Mouse (Mus musculus) MEL (cell line): ENCODE measurements around the gene Hoxc9.

Experiments
- CTCF ChIP-seq, 3 experiments: IDR thresholded peaks in 2 of 3; conservative IDR thresholded peaks in 1 of 3; 2 replicates each; pipeline ENCODE4 v1.5.1; 2011 to 2012; ENCODE audit warnings: low read length in 3 of 3, low read depth in 2 of 3, mild to moderate bottlenecking in 2 of 3, improper control_type of control experiment in 1 of 3, inconsistent platforms in 1 of 3, mixed read lengths in 1 of 3, moderate library complexity in 1 of 3; ENCODE audit not compliant: control insufficient read depth in 1 of 3, insufficient read depth in 1 of 3, poor library complexity in 1 of 3, severe bottlenecking in 1 of 3
- POLR2A ChIP-seq, 2 experiments: IDR thresholded peaks; 2 replicates each; pipeline ENCODE4 v1.6.1; 2011 to 2012; ENCODE audit warnings: low read length in 2 of 2, mild to moderate bottlenecking in 2 of 2, control low read depth in 1 of 2, improper control_type of control experiment in 1 of 2, low read depth in 1 of 2, moderate library complexity in 1 of 2; ENCODE audit not compliant: control insufficient read depth in 1 of 2, insufficient read depth in 1 of 2, poor library complexity in 1 of 2
- TAL1 ChIP-seq: IDR thresholded peaks from 2 replicates; pipeline ENCODE4 v1.6.1; 2012; ENCODE audit warnings: mild to moderate bottlenecking, inconsistent platforms, low read length, moderate library complexity, mixed read lengths
- TBP ChIP-seq: IDR thresholded peaks from 2 replicates; pipeline ENCODE4 v1.8.0; 2011; ENCODE audit warnings: low read depth, low read length, improper control_type of control experiment
- TCF12 ChIP-seq: IDR thresholded peaks from 2 replicates; pipeline ENCODE4 v1.6.1; 2014; ENCODE audit warnings: low read depth, mild to moderate bottlenecking, inconsistent platforms, low read length, improper control_type of control experiment, moderate library complexity

GRCm38 (mm10) chr15:103020899-103021418, 44.7 kb downstream of the Hoxc9 start:
- TF ChIP-seq POLR2A (IDR thresholded peaks at IDR 0.05; ENCODE audit: control insufficient read depth in 1 of 2, insufficient read depth in 1 of 2, low read depth in 1 of 2, low read length in 2 of 2, poor library complexity in 1 of 2) (no peak; a peak in 1 of 4 replicates), TCF12 (no peak), TBP (0 out of 2 replicates have a peak, but pooled peaks have one; percentile 45), TAL1 (no peak), CTCF (IDR thresholded peaks at IDR 0.05 in 2 of 3, conservative IDR thresholded peaks at IDR 0.05 in 1 of 3; ENCODE audit: control insufficient read depth in 1 of 3, insufficient read depth in 1 of 3, low read depth in 2 of 3, low read length in 3 of 3, poor library complexity in 1 of 3, severe bottlenecking in 1 of 3) (no peak)
